Mouse (Mus musculus) megakaryocyte, embryonic 14.5 days (primary cell): ENCODE results near the gene Mab21l1.

ENCODE experiments used
- FLI1 ChIP-seq: IDR thresholded peaks from 2 replicates; pipeline ENCODE4 v1.6.1; 2012; ENCODE audit warnings: low read length, inconsistent platforms, mixed read lengths
- GATA1 ChIP-seq: IDR thresholded peaks from 3 replicates; pipeline ENCODE4 v1.6.1; 2012; ENCODE audit warnings: mixed read lengths, low read length, inconsistent platforms, borderline replicate concordance

- no peak for TF ChIP-seq FLI1
- TF ChIP-seq GATA1, result no peak; the same call in 2 of the 3 replicates
Observed at GRCm38 (mm10) chr3:55828481-55829256, 46.4 kb downstream of the Mab21l1 start.
